Comparison of ENCODE assay signal across 8 mouse cellular contexts in the genomic region with DNA sequence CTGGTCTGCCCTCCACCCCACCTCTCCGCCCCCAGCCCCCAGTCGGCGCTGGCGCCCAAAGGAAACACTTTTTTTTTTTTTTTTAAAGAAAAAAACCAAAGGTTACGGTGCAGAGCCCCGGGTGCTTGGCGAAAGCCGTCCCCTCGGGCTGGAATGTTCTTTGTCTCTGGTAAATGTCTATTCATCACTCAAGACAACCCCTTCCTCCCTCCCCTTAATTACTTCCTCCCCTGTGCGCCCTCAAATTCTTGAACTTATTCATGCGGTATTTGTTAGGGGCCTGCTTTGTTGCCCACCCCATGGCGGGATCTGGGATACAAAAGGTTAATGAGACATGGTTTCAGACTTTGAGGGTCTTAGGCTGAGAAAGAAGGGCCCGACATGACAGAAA. TPM values are rescaled to one million over a fixed set of nuclear protein-coding genes. Genes with fewer than 3 reads are reported as not detected.
DNase-seq lines count a peak whose midpoint lies in the region; ATAC-seq lines count a peak whose summit lies in the region.

No protein-coding gene starts in this region.

- ATAC-seq in kidney, embryonic 16.5 days (ENCODE audit: low FRiP score, low TSS enrichment), result peak; percentile 18; the same call in 1 of the 2 replicates
- ATAC-seq in neural tube, embryonic 15.5 days (ENCODE audit: low FRiP score), result no peak
- ATAC-seq in monocyte, adult 5-6 weeks (replicated peaks; ENCODE audit: insufficient number of reproducible peaks, low FRiP score, low TSS enrichment, poor library complexity, severe bottlenecking), result no peak

- H3K9ac ChIP-seq in kidney, embryonic 16.5 days (replicated peaks; ENCODE audit: low read length), result peak overlapping the region; percentile 43; the same call in 1 of the 2 replicates
- H3K9ac ChIP-seq in neural tube, embryonic 15.5 days (replicated peaks), result no peak overlapping the region

- WGBS in kidney, embryonic 16.5 days, result 54% methylated on average over 13 of the region's 13 CpGs
- WGBS in forebrain, embryonic 10.5 days, result 39% methylated on average over 13 of the region's 13 CpGs
- 54% methylated on average over 13 of the region's 13 CpGs for WGBS in neural tube, embryonic 15.5 days

- peaks cover 55% of the 10 kb centered on the region for H3K9me3 ChIP-seq in kidney, embryonic 16.5 days (ENCODE audit: low read length)
- peaks cover 62% of the 10 kb centered on the region for H3K9me3 ChIP-seq in forebrain, embryonic 10.5 days
- peaks cover 24% of the 10 kb centered on the region for H3K9me3 ChIP-seq in neural tube, embryonic 15.5 days (replicated peaks)

- no peak for DNase-seq in kidney, adult 11 months
- peak; percentile 70 for DNase-seq in forebrain, embryonic 10.5 days (ENCODE audit: extremely low spot score, low spot score)
- peak; percentile 46 for DNase-seq in kidney, postnatal 10 days
- DNase-seq in gastrocnemius, adult 8-10 months (ENCODE audit: low spot score in 2 of 2), result no peak
- no peak for DNase-seq in right cerebral cortex, adult 2 months (ENCODE audit: low spot score in 2 of 2)

- H3K36me3 ChIP-seq in kidney, embryonic 16.5 days (ENCODE audit: insufficient read depth, low read length), result peaks cover 33% of the 10 kb centered on the region
- peaks cover 43% of the 10 kb centered on the region for H3K36me3 ChIP-seq in forebrain, embryonic 10.5 days (replicated peaks)
- H3K36me3 ChIP-seq in neural tube, embryonic 15.5 days, result no peaks in the 10 kb centered on the region

- no peaks in the 10 kb centered on the region for H3K27me3 ChIP-seq in kidney, embryonic 16.5 days (ENCODE audit: insufficient read depth, low read length)
- H3K27me3 ChIP-seq in forebrain, embryonic 10.5 days (ENCODE audit: poor library complexity, severe bottlenecking), result no peaks in the 10 kb centered on the region
- no peaks in the 10 kb centered on the region for H3K27me3 ChIP-seq in neural tube, embryonic 15.5 days (replicated peaks)

- H3K4me3 ChIP-seq in kidney, embryonic 16.5 days (ENCODE audit: low read length), result peak overlapping the region; percentile 17; the same call in 1 of the 2 replicates
- H3K4me3 ChIP-seq in forebrain, embryonic 10.5 days, result peak overlapping the region; percentile 66
- H3K4me3 ChIP-seq in neural tube, embryonic 15.5 days (replicated peaks), result no peak overlapping the region

- peak overlapping the region; percentile 95 for H3K27ac ChIP-seq in kidney, embryonic 16.5 days (ENCODE audit: low read length)
- H3K27ac ChIP-seq in forebrain, embryonic 10.5 days, result peak overlapping the region; percentile 92
- peak overlapping the region; percentile 88 for H3K27ac ChIP-seq in neural tube, embryonic 15.5 days (replicated peaks)

- peaks cover 17% of the 10 kb centered on the region for H3K4me1 ChIP-seq in kidney, embryonic 16.5 days (ENCODE audit: insufficient read depth, low read length)
- peaks cover 62% of the 10 kb centered on the region for H3K4me1 ChIP-seq in forebrain, embryonic 10.5 days
- peaks cover 19% of the 10 kb centered on the region for H3K4me1 ChIP-seq in neural tube, embryonic 15.5 days

- H3K4me2 ChIP-seq in kidney, embryonic 16.5 days (replicated peaks; ENCODE audit: low read depth, low read length), result peak overlapping the region; percentile 52
- H3K4me2 ChIP-seq in neural tube, embryonic 15.5 days, result peak overlapping the region; percentile 64

RNA-seq across cellular contexts. Expression of gene Mest, which starts 13.0 kb away (rescaled TPM):
- 2,098 and 2,228 TPM in 2 replicates for polyA plus RNA-seq in kidney, embryonic 16.5 days (2015; fragmentation: Nextera tagmentation; extraction: Ambion mirVana)
- polyA plus RNA-seq in forebrain, embryonic 10.5 days (2016; fragmentation: Nextera tagmentation; extraction: Ambion mirVana), result 2,195 and 2,268 TPM in 2 replicates
- 378 and 417 TPM in 2 replicates for polyA plus RNA-seq in neural tube, embryonic 15.5 days (2015; fragmentation: Nextera tagmentation; extraction: Ambion mirVana)
- 1 to 10 TPM; 1.2 to 2.9 (median 1.5) TPM for total RNA-seq in gastrocnemius, adult 8-10 months (2022)
- total RNA-seq in monocyte, adult 5-6 weeks (2017), result 0.86 to 2.5 TPM in 2 of 3 replicates, not detected in the other

RNA-seq across cellular contexts. Expression of gene Cep41, which starts 42.8 kb away (rescaled TPM):
- 20.6 and 21.6 TPM in 2 replicates for polyA plus RNA-seq in kidney, embryonic 16.5 days (2015; fragmentation: Nextera tagmentation; extraction: Ambion mirVana)
- polyA plus RNA-seq in forebrain, embryonic 10.5 days (2016; fragmentation: Nextera tagmentation; extraction: Ambion mirVana), result 15.9 and 22.1 TPM in 2 replicates
- 10.7 and 11.6 TPM in 2 replicates for polyA plus RNA-seq in neural tube, embryonic 15.5 days (2015; fragmentation: Nextera tagmentation; extraction: Ambion mirVana)
- total RNA-seq in gastrocnemius, adult 8-10 months (2022), result under 1 TPM; 0.12 to 0.83 (median 0.41) TPM
- total RNA-seq in monocyte, adult 5-6 weeks (2017), result 1.0 to 10.0 TPM in 2 of 3 replicates, not detected in the other

Comparison
In these comparisons a context has a peak if more than half of its experiments do, and no peak if none do; other contexts are left out.
1. DNase-seq: peak in forebrain, embryonic 10.5 days (single experiment) and kidney, postnatal 10 days (single experiment); none in kidney, adult 11 months (single experiment), gastrocnemius, adult 8-10 months (0 of 2) and right cerebral cortex, adult 2 months (0 of 2).
2. Peak in every context shown above with its lines, with median percentiles within 50 percentile points of each other: H3K27ac ChIP-seq.